Mouse (Mus musculus) right cerebral cortex, postnatal 4 days (tissue): Measurements from ENCODE around the gene Dnah7c.
A peak's percentile ranks its signal among the peaks of the same experiment; 100 is the strongest.
"Not testable (repeated sequence)": the region's sequence is repeated elsewhere in the genome, so short reads cannot be mapped to it uniquely, and the experiment has no call there.

Source experiments
- DNase-seq: peaks from one replicate; pipeline ENCODE4 v3.0.0-alpha.2; 2022

The Dnah7c gene

GRCm38 (mm10) chr1:46425137-46425925 is at the start of gene Dnah7c:
TSS of gene Dnah7c (plus strand) at chr1:46425592.
- peak; percentile 26 for DNase-seq

- not testable (repeated sequence) for DNase-seq
Measured at GRCm38 (mm10) chr1:46380641-46381040, 44.8 kb upstream of the Dnah7c start.

GRCm38 (mm10) chr1:46394681-46395297 is 30.6 kb upstream of the Dnah7c start:
- DNase-seq = not testable (repeated sequence)

- DNase-seq = no peak
Measured at GRCm38 (mm10) chr1:46408324-46409115, 16.9 kb upstream of the Dnah7c start.

GRCm38 (mm10) chr1:46414798-46415197 is 10.6 kb upstream of the Dnah7c start:
- DNase-seq = not testable (repeated sequence)

GRCm38 (mm10) chr1:46416946-46417345 is 8.4 kb upstream of the Dnah7c start:
- not testable (repeated sequence) for DNase-seq

- DNase-seq = not testable (repeated sequence)
Measured at GRCm38 (mm10) chr1:46418966-46419365, 6.4 kb upstream of the Dnah7c start.

GRCm38 (mm10) chr1:46428401-46428800 is 3.0 kb downstream of the Dnah7c start:
- DNase-seq = no peak

GRCm38 (mm10) chr1:46514671-46515070 is 89.3 kb downstream of the Dnah7c start:
- not testable (repeated sequence) for DNase-seq

GRCm38 (mm10) chr1:46521032-46521431 is 95.6 kb downstream of the Dnah7c start:
- DNase-seq = no peak

- DNase-seq = not testable (repeated sequence)
Measured at GRCm38 (mm10) chr1:46526537-46526936, 101.1 kb downstream of the Dnah7c start.

GRCm38 (mm10) chr1:46544812-46545421 is 119.5 kb downstream of the Dnah7c start:
- DNase-seq = no peak

GRCm38 (mm10) chr1:46580385-46580784 is 155.0 kb downstream of the Dnah7c start:
- peak; percentile 12 for DNase-seq

GRCm38 (mm10) chr1:46593826-46594225 is 168.4 kb downstream of the Dnah7c start:
- DNase-seq = not testable (repeated sequence)

GRCm38 (mm10) chr1:46596343-46596742 is 171.0 kb downstream of the Dnah7c start:
- DNase-seq = not testable (repeated sequence)

GRCm38 (mm10) chr1:46620331-46620730 is 194.9 kb downstream of the Dnah7c start:
- no peak for DNase-seq

GRCm38 (mm10) chr1:46625914-46626313 is 200.5 kb downstream of the Dnah7c start:
- DNase-seq = not testable (repeated sequence)

GRCm38 (mm10) chr1:46649821-46650220 is 224.4 kb downstream of the Dnah7c start:
- DNase-seq = not testable (repeated sequence)

GRCm38 (mm10) chr1:46652721-46653120 is 227.3 kb downstream of the Dnah7c start:
- DNase-seq = not testable (repeated sequence)

GRCm38 (mm10) chr1:46724810-46725209 is 299.4 kb downstream of the Dnah7c start:
- not testable (repeated sequence) for DNase-seq

GRCm38 (mm10) chr1:46725266-46725665 is 299.9 kb downstream of the Dnah7c start:
- DNase-seq = no peak

GRCm38 (mm10) chr1:46725719-46726118 is 300.3 kb downstream of the Dnah7c start:
- not testable (repeated sequence) for DNase-seq

GRCm38 (mm10) chr1:46729731-46730130 is 304.3 kb downstream of the Dnah7c start:
- DNase-seq = not testable (repeated sequence)
